ENCODE assay signal across 8 mouse cellular contexts in the genomic region with DNA sequence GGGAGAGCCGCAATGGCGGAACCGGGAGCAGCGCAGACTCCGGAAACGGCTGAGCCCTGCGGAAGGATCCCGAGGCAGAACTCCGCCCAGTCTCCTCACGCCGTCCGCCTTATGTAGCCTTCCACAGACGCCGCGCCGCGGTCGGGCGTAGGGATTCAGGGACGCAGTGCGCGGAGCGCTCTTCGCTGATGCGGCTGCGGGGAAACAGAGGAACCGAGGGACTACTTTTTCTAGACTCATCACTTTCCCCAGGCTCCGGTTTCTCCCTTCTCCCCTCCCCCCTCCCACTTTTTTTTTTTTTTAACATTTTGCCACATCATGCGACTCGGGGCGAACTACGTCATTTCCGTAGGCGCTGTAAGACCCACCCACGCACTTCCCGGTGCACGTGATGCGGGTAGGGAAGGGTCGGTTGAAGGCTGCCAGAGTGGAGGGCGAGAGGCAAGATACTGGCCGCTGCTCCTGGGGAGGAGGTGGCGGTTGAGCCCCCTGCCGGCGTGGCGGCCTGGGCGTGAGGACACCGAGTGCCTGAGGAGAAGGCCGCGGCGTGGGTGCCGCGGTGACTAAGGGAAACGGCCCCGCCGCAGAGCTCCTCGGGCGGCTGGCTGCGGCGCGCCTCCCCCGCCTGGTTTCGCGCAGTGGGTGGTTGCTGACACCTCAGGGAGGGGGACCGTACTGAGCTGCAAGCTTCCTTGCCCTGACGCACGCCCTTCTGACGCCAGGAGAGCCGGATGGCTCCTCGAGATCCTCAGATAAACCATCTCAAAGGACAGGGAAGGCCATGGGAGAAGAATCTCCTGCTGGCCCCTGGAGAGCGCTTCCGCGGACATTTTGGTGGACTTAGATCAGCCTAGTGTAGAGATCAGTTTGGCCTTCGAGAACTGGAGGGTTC. TPM values are rescaled to one million over a fixed set of nuclear protein-coding genes. Genes with fewer than 3 reads are reported as not detected.
A peak's percentile ranks its signal among the peaks of the same experiment; 100 is the strongest.
DNase-seq lines count a peak whose midpoint lies in the region; ATAC-seq lines count a peak whose summit lies in the region.

Cltc (minus strand) TSS at position 86 of the 892 bp plus-strand sequence.

- H3K9ac ChIP-seq in intestine, embryonic 14.5 days (ENCODE audit: low read length), result peak within 1 kb of the TSS; percentile 94

- H3K4me3 ChIP-seq in intestine, embryonic 14.5 days (ENCODE audit: low read depth, low read length), result peak within 1 kb of the TSS; percentile 97

- no peaks in the 10 kb centered on the region for H3K36me3 ChIP-seq in intestine, embryonic 14.5 days (ENCODE audit: control insufficient read depth, insufficient read depth, low read length)

- WGBS in intestine, embryonic 14.5 days, result under 1% methylated on average over 73 of the region's 73 CpGs

- peak within 1 kb of the TSS; percentile 98 for H3K4me2 ChIP-seq in intestine, embryonic 14.5 days (ENCODE audit: low read length)

- intact Hi-C loops in left cerebral cortex, postnatal 14 days (cut with DNase I), result no loop called here

- peaks cover 21% of the 10 kb centered on the region; the same call in 1 of the 2 replicates for H3K4me1 ChIP-seq in intestine, embryonic 14.5 days (replicated peaks; ENCODE audit: control insufficient read depth, insufficient read depth, low read length)

- peak; percentile 92 to 95 for DNase-seq in adrenal gland, adult 18-20 months (ENCODE audit: low spot score in 2 of 2)
- DNase-seq in embryo, embryonic 11 days, result peak; percentile 98
- peak; percentile 96 for DNase-seq in gastrocnemius, postnatal 25 days
- DNase-seq in intestine, embryonic 14.5 days (ENCODE audit: low spot score), result peak; percentile 98
- DNase-seq in left cerebral cortex, postnatal 14 days (ENCODE audit: low spot score in 2 of 2), result peak; percentile 97 to 99
- DNase-seq in mesoderm, embryonic 11.5 days (ENCODE audit: low read depth, low spot score), result peak; percentile 99
- peak; percentile 92 to 94 for DNase-seq in right cerebral cortex, postnatal 36 days (ENCODE audit: low spot score in 2 of 2)
- peak; percentile 98 for DNase-seq in yolk sac, embryonic 10.5 days (ENCODE audit: low spot score)

- ATAC-seq in intestine, embryonic 14.5 days (replicated peaks; ENCODE audit: low FRiP score, low TSS enrichment, low read depth), result peak; percentile 94

- H3K27me3 ChIP-seq in intestine, embryonic 14.5 days (replicated peaks; ENCODE audit: control insufficient read depth, insufficient read depth, low read length), result no peaks in the 10 kb centered on the region

- H3K27ac ChIP-seq in intestine, embryonic 14.5 days (ENCODE audit: low read depth), result peak within 1 kb of the TSS; percentile 97

- no peaks in the 10 kb centered on the region for H3K9me3 ChIP-seq in intestine, embryonic 14.5 days (ENCODE audit: control insufficient read depth, low read length)

RNA-seq across cellular contexts. Expression of gene Cltc, which starts in this region (rescaled TPM):
- 100 to 1,000 TPM; 258 to 298 TPM for total RNA-seq in adrenal gland, adult 18-20 months (2021)
- 100 to 1,000 TPM; 111 to 112 TPM for total RNA-seq in gastrocnemius, postnatal 25 days (2021)
- polyA plus RNA-seq in intestine, embryonic 14.5 days (2014; fragmentation: Nextera tagmentation; extraction: Ambion mirVana), result 177 and 190 TPM in 2 replicates
- total RNA-seq in left cerebral cortex, postnatal 14 days (2021), result 100 to 1,000 TPM; 537 to 538 TPM

Comparison
In these comparisons a context has a peak if more than half of its experiments do, and no peak if none do; other contexts are left out.
1. Peak in every context shown above with its lines: DNase-seq, ATAC-seq, H3K4me3 ChIP-seq and H3K27ac ChIP-seq.